Mouse (Mus musculus) ES-Bruce4 (cell line): ENCODE measurements around the gene Olfr156.

Experiments
- CTCF ChIP-seq: IDR thresholded peaks from one replicate; pipeline ENCODE4 v1.8.1; 2011; ENCODE audit warnings: low read depth, low read length
- POLR2A ChIP-seq: IDR thresholded peaks from one replicate; pipeline ENCODE4 v1.8.1; 2011; ENCODE audit warnings: low read length; ENCODE audit not compliant: insufficient read depth

DNA sequence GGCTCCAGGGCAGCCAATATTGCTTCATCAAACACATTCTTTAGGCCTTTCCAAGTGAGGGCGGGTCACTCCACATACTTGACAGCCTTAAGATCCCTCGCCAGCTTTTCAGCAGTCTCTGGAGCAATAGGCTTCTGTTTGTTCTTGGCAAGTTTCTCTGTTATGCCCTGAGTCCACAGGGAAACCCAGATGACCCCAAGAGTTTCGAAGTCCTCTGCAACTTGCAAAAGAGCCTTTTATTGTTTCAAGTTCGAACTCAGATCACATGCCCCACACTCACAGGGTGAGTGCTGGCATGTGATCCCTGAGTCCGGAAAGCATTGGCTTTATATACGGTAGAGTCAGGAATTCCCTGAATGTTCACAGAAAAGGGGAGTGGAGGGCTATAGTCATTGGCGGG lies 24.8 kb downstream of the Olfr156 start:
- TF ChIP-seq POLR2A = no peak
- no peak for TF ChIP-seq CTCF
